Mouse (Mus musculus) E14TG2a.4 (cell line): ENCODE results near the gene Epn2.
A peak's percentile ranks its signal among the peaks of the same experiment; 100 is the strongest.

Experiments used
- H3K27me3 ChIP-seq: 2 replicates; pipeline ENCODE4 v1.6.1; 2014; ENCODE audit warnings: low read length, control low read depth; ENCODE audit not compliant: insufficient read depth
- H3K36me3 ChIP-seq: 2 replicates; pipeline ENCODE4 v1.6.1; 2014; ENCODE audit warnings: low read length, control low read depth; ENCODE audit not compliant: insufficient read depth
- H3K4me1 ChIP-seq: replicated peaks from 2 replicates; pipeline ENCODE4 v1.6.1; 2014; ENCODE audit warnings: low read depth, low read length, control low read depth
- H3K4me3 ChIP-seq: replicated peaks from 2 replicates; pipeline ENCODE4 v1.5.1; 2014; ENCODE audit warnings: mild to moderate bottlenecking, low read length
- H3K9me3 ChIP-seq: 2 replicates; pipeline ENCODE4 v1.6.1; 2014; ENCODE audit warnings: low read length, control low read depth
- CTCF ChIP-seq: conservative IDR thresholded peaks from 2 replicates; pipeline ENCODE4 v1.5.1; 2014; ENCODE audit warnings: low read length
- NANOG ChIP-seq: IDR thresholded peaks from 2 replicates; pipeline ENCODE4 v1.6.1; 2014; ENCODE audit warnings: borderline replicate concordance, low read length, mixed read lengths
- POU5F1 ChIP-seq: IDR thresholded peaks from 2 replicates; pipeline ENCODE4 v1.6.1; 2014; ENCODE audit warnings: low read length, borderline replicate concordance

The Epn2 gene

GRCm38 (mm10) chr11:61519484-61520107, 59.9 kb downstream of the Epn2 start:
- H3K36me3 ChIP-seq = peaks cover 90% of the 10 kb centered on the region
- TF ChIP-seq NANOG = no peak
- TF ChIP-seq CTCF = no peak
- no peak for TF ChIP-seq POU5F1
- no peak overlapping the region for H3K4me3 ChIP-seq
- H3K27me3 ChIP-seq = no peaks in the 10 kb centered on the region
- no peaks in the 10 kb centered on the region for H3K9me3 ChIP-seq
- peaks cover 19% of the 10 kb centered on the region for H3K4me1 ChIP-seq

- TF ChIP-seq CTCF (no peak), POU5F1 (no peak), NANOG (no peak)
- Histone ChIP-seq H3K36me3 (peaks cover 90% of the 10 kb centered on the region), H3K27me3 (no peaks in the 10 kb centered on the region), H3K9me3 (no peaks in the 10 kb centered on the region), H3K4me3 (no peak overlapping the region), H3K4me1 (peaks cover 18% of the 10 kb centered on the region)
Observed at GRCm38 (mm10) chr11:61518871-61519270, 60.6 kb downstream of the Epn2 start.

GRCm38 (mm10) chr11:61517971-61518370, 61.5 kb downstream of the Epn2 start:
- no peak overlapping the region for H3K4me3 ChIP-seq
- no peaks in the 10 kb centered on the region for H3K27me3 ChIP-seq
- peaks cover 90% of the 10 kb centered on the region for H3K36me3 ChIP-seq
- H3K4me1 ChIP-seq = peaks cover 13% of the 10 kb centered on the region
- TF ChIP-seq NANOG (no peak), CTCF (no peak), POU5F1 (no peak)
- H3K9me3 ChIP-seq = no peaks in the 10 kb centered on the region

- peaks cover 88% of the 10 kb centered on the region for H3K36me3 ChIP-seq
- H3K9me3 ChIP-seq = no peaks in the 10 kb centered on the region
- no peak overlapping the region for H3K4me3 ChIP-seq
- TF ChIP-seq CTCF = peak; percentile 82
- no peak for TF ChIP-seq NANOG
- no peaks in the 10 kb centered on the region for H3K27me3 ChIP-seq
- H3K4me1 ChIP-seq = peaks cover 13% of the 10 kb centered on the region
Observed at GRCm38 (mm10) chr11:61514953-61515352, 64.5 kb downstream of the Epn2 start.

GRCm38 (mm10) chr11:61504713-61505257, 74.7 kb downstream of the Epn2 start, which contains the start of gene B9d1:
Gene B9d1 (plus strand): TSS chr11:61505144.
- peak within 1 kb of the TSS; percentile 86 for H3K4me3 ChIP-seq
- TF ChIP-seq CTCF (peak; percentile 62), POU5F1 (no peak)
- H3K9me3 ChIP-seq = no peaks in the 10 kb centered on the region
- no peaks in the 10 kb centered on the region for H3K27me3 ChIP-seq
- H3K36me3 ChIP-seq = peaks cover 34% of the 10 kb centered on the region
- peaks cover 19% of the 10 kb centered on the region for H3K4me1 ChIP-seq

GRCm38 (mm10) chr11:61503933-61504332, 75.6 kb downstream of the Epn2 start:
- Histone ChIP-seq H3K4me1 (peaks cover 20% of the 10 kb centered on the region), H3K36me3 (peaks cover 25% of the 10 kb centered on the region), H3K27me3 (no peaks in the 10 kb centered on the region), H3K4me3 (no peak overlapping the region), H3K9me3 (no peaks in the 10 kb centered on the region)
- TF ChIP-seq POU5F1 (no peak), NANOG (no peak), CTCF (no peak)

- Histone ChIP-seq H3K27me3 (peaks cover 3% of the 10 kb centered on the region; the same call in 1 of the 2 replicates), H3K36me3 (no peaks in the 10 kb centered on the region), H3K9me3 (no peaks in the 10 kb centered on the region), H3K4me1 (peaks cover 15% of the 10 kb centered on the region), H3K4me3 (no peak overlapping the region)
- TF ChIP-seq POU5F1 (no peak), CTCF (no peak), NANOG (no peak)
Observed at GRCm38 (mm10) chr11:61498736-61499504, 80.6 kb downstream of the Epn2 start.

GRCm38 (mm10) chr11:61497490-61497889, 82.0 kb downstream of the Epn2 start:
- Histone ChIP-seq H3K4me3 (no peak overlapping the region), H3K9me3 (no peaks in the 10 kb centered on the region), H3K4me1 (peaks cover 27% of the 10 kb centered on the region), H3K27me3 (peaks cover 13% of the 10 kb centered on the region), H3K36me3 (peaks cover 7% of the 10 kb centered on the region)
- TF ChIP-seq POU5F1 (no peak), CTCF (no peak), NANOG (no peak)

- H3K4me1 ChIP-seq = peaks cover 39% of the 10 kb centered on the region
- peaks cover 26% of the 10 kb centered on the region for H3K36me3 ChIP-seq
- H3K27me3 ChIP-seq = peaks cover 13% of the 10 kb centered on the region
- no peaks in the 10 kb centered on the region for H3K9me3 ChIP-seq
- no peak for TF ChIP-seq NANOG
- no peak for TF ChIP-seq POU5F1
- no peak for TF ChIP-seq CTCF
- H3K4me3 ChIP-seq = no peak overlapping the region
Observed at GRCm38 (mm10) chr11:61495528-61495927, 84.0 kb downstream of the Epn2 start.
